Mouse (Mus musculus): ENCODE results near the gene Acsl3.

Acsl3 gene

GRCm38 (mm10) chr1:78742198-78742597 lies 84.6 kb downstream of the Acsl3 start:
- no peak for DNase-seq (ENCODE audit: low read depth)

GRCm38 (mm10) chr1:78743318-78743717 lies 85.7 kb downstream of the Acsl3 start:
- DNase-seq (ENCODE audit: low read depth): no peak

GRCm38 (mm10) chr1:78745230-78745777 lies 87.7 kb downstream of the Acsl3 start:
- DNase-seq (ENCODE audit: low read depth): no peak
